Mouse (Mus musculus) MEL (cell line): ENCODE measurements around the gene Tmem144. TPM values are rescaled to one million over a fixed set of nuclear protein-coding genes. Genes with fewer than 3 reads are reported as not detected.

Source experiments
- DNase-seq: peaks from one replicate; pipeline ENCODE4 v3.0.0; 2011; ENCODE audit warnings: low read depth, low spot score
- H3K27ac ChIP-seq: 2 replicates; pipeline ENCODE4 v1.5.1; 2012; ENCODE audit warnings: low read depth, mild to moderate bottlenecking, control low read depth, low read length, moderate library complexity; ENCODE audit not compliant: control insufficient read depth
- H3K27me3 ChIP-seq, 2 experiments: fragments of 150-350 bp in 1 of 2; sonication (generic) in 1 of 2; 2 replicates each; pipeline ENCODE4 v1.6.1; 2012; ENCODE audit warnings: low read length in 2 of 2, mild to moderate bottlenecking in 2 of 2, improper control_type of control experiment in 1 of 2, moderate library complexity in 1 of 2; ENCODE audit not compliant: insufficient read depth in 2 of 2, control insufficient read depth in 1 of 2
- H3K36me3 ChIP-seq, 2 experiments: 2 replicates each; pipeline ENCODE4 v1.6.1; 2012 to 2014; ENCODE audit warnings: low read length in 2 of 2, improper control_type of control experiment in 1 of 2, inconsistent platforms in 1 of 2, mild to moderate bottlenecking in 1 of 2; ENCODE audit not compliant: insufficient read depth in 2 of 2, control insufficient read depth in 1 of 2
- H3K4me1 ChIP-seq, 2 experiments: fragments of 150-350 bp in 1 of 2; sonication (generic) in 1 of 2; 2 replicates each; pipeline ENCODE4 v1.6.1; 2012; ENCODE audit warnings: low read length in 2 of 2, improper control_type of control experiment in 1 of 2, mild to moderate bottlenecking in 1 of 2; ENCODE audit not compliant: insufficient read depth in 2 of 2, control insufficient read depth in 1 of 2
- H3K4me3 ChIP-seq, 2 experiments: fragments of 150-350 bp in 1 of 2; sonication (generic) in 1 of 2; 2 replicates each; pipeline ENCODE4 v1.5.1; 2012; ENCODE audit warnings: low read depth in 2 of 2, low read length in 2 of 2, mild to moderate bottlenecking in 2 of 2, moderate library complexity in 2 of 2, control low read depth in 1 of 2, improper control_type of control experiment in 1 of 2; ENCODE audit not compliant: control insufficient read depth in 1 of 2, insufficient read depth in 1 of 2
- H3K79me2 ChIP-seq: 2 replicates; pipeline ENCODE4 v1.6.1; 2012; ENCODE audit warnings: mild to moderate bottlenecking, low read length, moderate library complexity; ENCODE audit not compliant: control insufficient read depth, poor library complexity, insufficient read depth
- H3K9ac ChIP-seq: 2 replicates; pipeline ENCODE4 v1.6.1; 2012; ENCODE audit warnings: low read depth, mild to moderate bottlenecking, control low read depth, low read length, moderate library complexity; ENCODE audit not compliant: control insufficient read depth, poor library complexity, severe bottlenecking
- H3K9me3 ChIP-seq: fragments of 150-350 bp; sonication (generic); replicated peaks from 2 replicates; pipeline ENCODE4 v1.6.1; 2012; ENCODE audit warnings: mild to moderate bottlenecking, low read length, improper control_type of control experiment, moderate library complexity; ENCODE audit not compliant: insufficient read depth
- BHLHE40 ChIP-seq: IDR thresholded peaks from 2 replicates; pipeline ENCODE4 v1.6.1; 2012; ENCODE audit warnings: low read depth, mild to moderate bottlenecking, inconsistent platforms, low read length, improper control_type of control experiment, borderline replicate concordance
- E2F4 ChIP-seq: IDR thresholded peaks from 2 replicates; pipeline ENCODE4 v1.6.1; 2011; ENCODE audit warnings: low read depth, low read length, improper control_type of control experiment, borderline replicate concordance
- ELF1 ChIP-seq: IDR thresholded peaks from 2 replicates; pipeline ENCODE4 v1.6.1; 2014; ENCODE audit warnings: low read depth, mild to moderate bottlenecking, inconsistent platforms, low read length, improper control_type of control experiment, moderate library complexity
- EP300 ChIP-seq, 2 experiments: IDR thresholded peaks; 2 replicates each; pipeline ENCODE4 v1.6.1; 2011; ENCODE audit warnings: improper control_type of control experiment in 2 of 2, low read length in 2 of 2, low read depth in 1 of 2, mild to moderate bottlenecking in 1 of 2
- ETS1 ChIP-seq: IDR thresholded peaks from 2 replicates; pipeline ENCODE4 v1.6.1; 2012; ENCODE audit warnings: low read depth, mild to moderate bottlenecking, inconsistent platforms, low read length, improper control_type of control experiment, moderate library complexity
- GABPA ChIP-seq: IDR thresholded peaks from 2 replicates; pipeline ENCODE4 v1.6.1; 2012; ENCODE audit warnings: low read depth, mild to moderate bottlenecking, inconsistent platforms, low read length, improper control_type of control experiment, moderate library complexity
- GATA1 ChIP-seq: IDR thresholded peaks from 2 replicates; pipeline ENCODE4 v1.6.1; 2011; ENCODE audit warnings: low read depth, low read length, improper control_type of control experiment
- HCFC1 ChIP-seq: IDR thresholded peaks from 2 replicates; pipeline ENCODE4 v1.6.1; 2012; ENCODE audit warnings: low read depth, mild to moderate bottlenecking, inconsistent platforms, low read length, improper control_type of control experiment, moderate library complexity
- JUND ChIP-seq: IDR thresholded peaks from 2 replicates; pipeline ENCODE4 v1.6.1; 2011; ENCODE audit warnings: low read depth, mild to moderate bottlenecking, improper control_type of control experiment, low read length
- MAFK ChIP-seq: IDR thresholded peaks from 2 replicates; pipeline ENCODE4 v1.6.1; 2011; ENCODE audit warnings: low read depth, mild to moderate bottlenecking, low read length, improper control_type of control experiment, borderline replicate concordance
- MAX ChIP-seq: IDR thresholded peaks from 2 replicates; pipeline ENCODE4 v1.6.1; 2011; ENCODE audit warnings: low read length, improper control_type of control experiment
- MAZ ChIP-seq: IDR thresholded peaks from 2 replicates; pipeline ENCODE4 v1.6.1; 2012; ENCODE audit warnings: low read depth, mild to moderate bottlenecking, inconsistent platforms, low read length, improper control_type of control experiment
- MXI1 ChIP-seq: IDR thresholded peaks from 2 replicates; pipeline ENCODE4 v1.6.1; 2011; ENCODE audit warnings: mild to moderate bottlenecking, low read depth, low read length, improper control_type of control experiment
- MYB ChIP-seq: IDR thresholded peaks from 2 replicates; pipeline ENCODE4 v1.6.1; 2011; ENCODE audit warnings: mild to moderate bottlenecking, low read depth, low read length, improper control_type of control experiment
- MYC ChIP-seq: IDR thresholded peaks from 2 replicates; pipeline ENCODE4 v1.6.1; 2011; ENCODE audit warnings: low read depth, mild to moderate bottlenecking, low read length, improper control_type of control experiment, moderate library complexity
- NELFE ChIP-seq: IDR thresholded peaks from 2 replicates; pipeline ENCODE4 v1.6.1; 2011; ENCODE audit warnings: low read depth, low read length, improper control_type of control experiment
- POLR2A ChIP-seq, 2 experiments: IDR thresholded peaks; 2 replicates each; pipeline ENCODE4 v1.6.1; 2011 to 2012; ENCODE audit warnings: low read length in 2 of 2, mild to moderate bottlenecking in 2 of 2, control low read depth in 1 of 2, improper control_type of control experiment in 1 of 2, low read depth in 1 of 2, moderate library complexity in 1 of 2; ENCODE audit not compliant: control insufficient read depth in 1 of 2, insufficient read depth in 1 of 2, poor library complexity in 1 of 2
- POLR2AphosphoS2 ChIP-seq: IDR thresholded peaks from 2 replicates; pipeline ENCODE4 v1.6.1; 2011; ENCODE audit warnings: low read length, improper control_type of control experiment
- RAD21 ChIP-seq: IDR thresholded peaks from 2 replicates; pipeline ENCODE4 v1.6.1; 2011; ENCODE audit warnings: mild to moderate bottlenecking, low read depth, low read length, improper control_type of control experiment
- RCOR1 ChIP-seq: IDR thresholded peaks from 2 replicates; pipeline ENCODE4 v1.6.1; 2012; ENCODE audit warnings: low read depth, mild to moderate bottlenecking, inconsistent platforms, low read length, improper control_type of control experiment
- SIN3A ChIP-seq: IDR thresholded peaks from 2 replicates; pipeline ENCODE4 v1.6.1; 2012; ENCODE audit warnings: low read length, improper control_type of control experiment, inconsistent platforms
- SMC3 ChIP-seq: IDR thresholded peaks from 2 replicates; pipeline ENCODE4 v1.6.1; 2011; ENCODE audit warnings: low read depth, low read length, improper control_type of control experiment
- TAL1 ChIP-seq: IDR thresholded peaks from 2 replicates; pipeline ENCODE4 v1.6.1; 2012; ENCODE audit warnings: mild to moderate bottlenecking, inconsistent platforms, low read length, moderate library complexity, mixed read lengths
- TBP ChIP-seq: IDR thresholded peaks from 2 replicates; pipeline ENCODE4 v1.8.0; 2011; ENCODE audit warnings: low read depth, low read length, improper control_type of control experiment
- TCF12 ChIP-seq: IDR thresholded peaks from 2 replicates; pipeline ENCODE4 v1.6.1; 2014; ENCODE audit warnings: low read depth, mild to moderate bottlenecking, inconsistent platforms, low read length, improper control_type of control experiment, moderate library complexity
- UBTF ChIP-seq: IDR thresholded peaks from 2 replicates; pipeline ENCODE4 v1.6.1; 2012; ENCODE audit warnings: low read depth, mild to moderate bottlenecking, inconsistent platforms, low read length, improper control_type of control experiment, moderate library complexity, borderline replicate concordance; ENCODE audit not compliant: insufficient read depth
- USF2 ChIP-seq, 2 experiments: IDR thresholded peaks; 2 replicates each; pipeline ENCODE4 v1.6.1; 2011 to 2012; ENCODE audit warnings: improper control_type of control experiment in 2 of 2, low read length in 2 of 2, borderline replicate concordance in 1 of 2, inconsistent platforms in 1 of 2, low read depth in 1 of 2, mild to moderate bottlenecking in 1 of 2; ENCODE audit not compliant: insufficient read depth in 1 of 2
- ZC3H11A ChIP-seq: IDR thresholded peaks from 2 replicates; pipeline ENCODE4 v1.6.1; 2012; ENCODE audit warnings: low read depth, mild to moderate bottlenecking, inconsistent platforms, low read length, improper control_type of control experiment
- ZKSCAN1 ChIP-seq: IDR thresholded peaks from 2 replicates; pipeline ENCODE4 v1.6.1; 2012; ENCODE audit warnings: low read depth, mild to moderate bottlenecking, inconsistent platforms, low read length, improper control_type of control experiment, moderate library complexity
- ZNF384 ChIP-seq: IDR thresholded peaks from 2 replicates; pipeline ENCODE4 v1.6.1; 2012; ENCODE audit warnings: low read depth, mild to moderate bottlenecking, inconsistent platforms, low read length, improper control_type of control experiment
- polyA plus RNA-seq, 2 experiments: library from polyadenylated mRNA; stranded (reverse) in 1 of 2; unstranded in 1 of 2; fragments of >175 nt in 1 of 2; fragments of >200 nt in 1 of 2; gene quantifications; 2 replicates each; pipeline versions ENCODE4 v1.2.1 to v1.2.4; 2012; ENCODE audit warnings: low replicate concordance in 2 of 2, low read depth in 1 of 2; ENCODE audit not compliant: insufficient read length in 2 of 2, insufficient read depth in 1 of 2, missing spikeins in 1 of 2
- total RNA-seq: library from RNA; depleted of rRNA; stranded (reverse); fragments of 300-350 nt; gene quantifications from 2 replicates; pipeline ENCODE4 v1.2.3, GENCODE M21; 2012

Gene Tmem144
- total and polyA plus RNA-seq, 3 experiments, result 0.04 to 0.25 TPM; not detected in 1

DNA sequence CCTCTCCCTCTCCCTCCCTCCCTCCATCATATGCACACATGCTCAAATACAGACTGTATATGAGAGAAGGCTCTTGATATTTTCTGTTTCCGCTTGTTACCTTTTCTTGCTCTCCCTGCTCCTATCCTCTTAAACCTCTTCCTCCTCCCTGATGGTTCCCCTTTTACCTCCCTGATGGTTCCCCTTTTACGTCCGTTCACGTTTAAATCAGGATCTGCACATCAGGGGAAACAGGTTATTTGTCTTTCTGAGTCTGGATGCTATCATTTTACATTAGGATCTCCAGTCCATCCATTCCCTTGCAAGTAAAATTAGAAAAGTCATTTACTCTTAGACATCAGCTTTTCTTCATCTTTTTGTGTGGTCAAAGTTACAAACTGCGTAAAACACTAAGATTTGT lies 5.9 kb downstream of the Tmem144 start:
- TF ChIP-seq HCFC1 (peak; percentile 31; the same call in 1 of the 2 replicates), SIN3A (peak; percentile 47; the same call in 1 of the 2 replicates), POLR2AphosphoS2 (no peak), TAL1 (peak; percentile 23; the same call in 1 of the 2 replicates), GATA1 (peak; percentile 57; the same call in 1 of the 2 replicates), BHLHE40 (peak; percentile 74; the same call in 1 of the 2 replicates), ELF1 (no peak), GABPA (no peak), TCF12 (peak; percentile 52; the same call in 1 of the 2 replicates), RCOR1 (peak; percentile 71), TBP (no peak), NELFE (no peak), MAFK (no peak), ETS1 (peak; percentile 45), EP300 (IDR thresholded peaks at IDR 0.05; ENCODE audit: low read depth in 1 of 2, low read length in 2 of 2) (peak; percentile 62 to 78; a peak in 3 of 4 replicates), MXI1 (no peak)
- H3K4me1 ChIP-seq, result peaks cover 12 to 34% of the 10 kb centered on the region in 2 experiments
- H3K79me2 ChIP-seq, result no peaks in the 10 kb centered on the region
- no peaks in the 10 kb centered on the region for H3K27me3 ChIP-seq
- no peak overlapping the region for H3K9ac ChIP-seq
- no peaks in the 10 kb centered on the region for H3K9me3 ChIP-seq
- no peak overlapping the region for H3K4me3 ChIP-seq
- peak overlapping the region; percentile 19; the same call in 1 of the 2 replicates for H3K27ac ChIP-seq
- DNase-seq, result peak; percentile 80
- H3K36me3 ChIP-seq, result peaks cover 0 to 28% of the 10 kb centered on the region in 2 experiments; a peak in 2 of 4 replicates

DNA sequence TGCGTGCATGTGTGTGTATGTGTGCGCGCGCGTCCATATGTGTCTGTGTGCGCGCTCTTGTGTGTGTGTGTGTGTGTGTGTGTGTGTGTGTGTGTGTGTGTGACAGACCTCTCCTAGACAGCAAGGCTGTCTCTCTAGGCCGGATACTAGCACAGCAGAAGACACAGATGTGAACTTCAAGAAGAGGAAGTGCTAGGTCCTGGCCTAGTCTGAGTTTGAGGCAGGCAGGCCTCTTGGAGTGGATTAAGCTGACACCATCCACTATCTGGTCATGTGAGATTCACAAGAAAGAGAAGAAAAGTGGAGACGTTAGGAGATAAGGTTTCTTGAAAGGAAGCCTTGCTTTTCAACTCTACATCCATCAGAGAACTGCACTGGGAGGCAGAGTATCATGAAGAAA lies 8.6 kb downstream of the Tmem144 start:
- H3K9me3 ChIP-seq, result no peaks in the 10 kb centered on the region
- H3K36me3 ChIP-seq, result peaks cover 0 to 23% of the 10 kb centered on the region in 2 experiments; a peak in 2 of 4 replicates
- no peak overlapping the region for H3K9ac ChIP-seq
- peak; percentile 94 for DNase-seq
- no peak overlapping the region for H3K4me3 ChIP-seq
- peaks cover 12 to 21% of the 10 kb centered on the region in 2 experiments for H3K4me1 ChIP-seq
- H3K27ac ChIP-seq, result peak overlapping the region; percentile 39; the same call in 1 of the 2 replicates
- H3K27me3 ChIP-seq, result no peaks in the 10 kb centered on the region
- H3K79me2 ChIP-seq, result no peaks in the 10 kb centered on the region
- TF ChIP-seq TCF12 (peak; percentile 78; the same call in 1 of the 2 replicates), BHLHE40 (peak; percentile 89), MAZ (no peak), RAD21 (no peak), MYB (peak; percentile 66; the same call in 1 of the 2 replicates), ZNF384 (no peak), ZC3H11A (no peak), POLR2A (IDR thresholded peaks at IDR 0.05; ENCODE audit: control insufficient read depth in 1 of 2, insufficient read depth in 1 of 2, low read depth in 1 of 2, low read length in 2 of 2, poor library complexity in 1 of 2) (no peak), GATA1 (peak; percentile 84), MAX (peak; percentile 75), GABPA (no peak), SMC3 (no peak), E2F4 (no peak), MXI1 (no peak), ETS1 (peak; percentile 78), HCFC1 (peak; percentile 71), JUND (no peak), USF2 (IDR thresholded peaks at IDR 0.05; ENCODE audit: borderline replicate concordance in 1 of 2, insufficient read depth in 1 of 2, low read depth in 1 of 2, low read length in 2 of 2) (no peak), EP300 (IDR thresholded peaks at IDR 0.05; ENCODE audit: low read depth in 1 of 2, low read length in 2 of 2) (peak; percentile 90), MYC (peak; percentile 65; the same call in 1 of the 2 replicates), ELF1 (0 out of 2 replicates have a peak, but pooled peaks have one; percentile 35), TBP (peak; percentile 35; the same call in 1 of the 2 replicates), RCOR1 (peak; percentile 75), UBTF (0 out of 2 replicates have a peak, but pooled peaks have one; percentile 59), ZKSCAN1 (no peak)
